Mouse (Mus musculus) C2C12 (cell line): ENCODE results near the gene Gm13103.
"Not testable (repeated sequence)": the region's sequence is repeated elsewhere in the genome, so short reads cannot be mapped to it uniquely, and the experiment has no call there.

ENCODE experiments used
- CEBPB ChIP-seq: IDR thresholded peaks from one replicate; pipeline ENCODE4 v1.6.1; 2011; ENCODE audit warnings: low read depth, mild to moderate bottlenecking, control low read depth, moderate library complexity
- CTCF ChIP-seq: IDR thresholded peaks from one replicate; pipeline ENCODE4 v1.5.1; 2011; ENCODE audit not compliant: control insufficient read depth, insufficient read depth, insufficient read length

- not testable (repeated sequence) for TF ChIP-seq CTCF, CEBPB
Observed at GRCm38 (mm10) chr4:143846197-143846596, at the start of gene Gm13103.
